Mouse (Mus musculus): ENCODE data around the gene Ppp4c. TPM values are rescaled to one million over a fixed set of nuclear protein-coding genes. Genes with fewer than 3 reads are reported as not detected.

Ppp4c gene
- polyA plus RNA-seq, 1 experiment, result not detected

DNA sequence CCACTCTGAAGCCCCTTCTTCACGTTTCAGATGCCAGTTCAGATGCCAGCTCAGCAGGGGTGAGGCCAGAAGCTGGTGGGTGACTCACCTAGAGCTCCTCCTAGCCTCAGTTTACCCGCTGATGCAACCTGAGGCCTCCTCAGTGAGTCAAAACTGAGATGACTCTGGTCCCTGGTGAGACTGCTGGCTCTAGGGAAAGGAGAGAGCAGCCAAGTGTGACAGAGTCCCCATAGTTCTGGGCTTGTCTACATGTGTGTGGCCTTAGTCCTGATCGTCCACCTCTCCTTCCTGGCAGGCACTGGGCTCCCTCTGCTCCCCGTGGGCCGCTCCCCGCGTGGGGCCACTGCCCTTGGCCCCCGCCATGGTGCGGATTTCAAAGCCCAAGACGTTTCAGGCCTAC, 14.8 kb downstream of the Ppp4c start:
- H3K4me3 ChIP-seq (ENCODE audit: insufficient read depth, low read depth, low read length), result peak overlapping the region; percentile 68
- TF ChIP-seq POLR2A (IDR thresholded peaks at IDR 0.05; ENCODE audit: insufficient read depth, low read depth, low read length), result no peak
- no peak for TF ChIP-seq CTCF (IDR thresholded peaks at IDR 0.05; ENCODE audit: insufficient read depth, low read depth, low read length)
- peaks cover 28% of the 10 kb centered on the region for H3K4me1 ChIP-seq (ENCODE audit: control insufficient read depth, insufficient read depth, low read length)
- 28% methylated on average over 10 of the region's 10 CpGs for WGBS
- H3K27ac ChIP-seq (ENCODE audit: insufficient read depth, low read depth, low read length), result peak overlapping the region; percentile 54

DNA sequence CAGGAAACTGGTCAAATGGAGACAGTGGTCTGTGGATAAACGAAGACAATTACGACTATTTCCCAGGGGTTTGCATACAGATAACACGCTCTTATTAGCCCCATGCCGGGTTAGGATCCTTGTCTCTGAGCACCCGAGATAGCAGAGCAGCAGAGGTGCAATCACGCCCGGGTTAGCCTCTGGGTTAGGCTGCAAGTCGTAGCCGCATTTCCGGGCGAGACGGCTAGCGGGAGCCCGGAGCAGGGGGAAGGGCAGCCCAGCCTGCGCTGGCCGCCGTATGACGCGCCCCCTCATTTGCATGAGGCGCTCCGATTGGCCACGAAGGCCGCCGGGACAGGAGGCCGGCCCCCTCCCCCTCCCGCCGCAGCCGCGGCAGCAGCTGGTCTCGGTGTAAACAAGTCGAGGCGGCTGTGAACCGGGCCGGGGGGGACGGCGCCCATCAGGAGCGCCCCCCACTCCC, 15.7 kb downstream of the Ppp4c start, which contains the start of gene Ypel3:
Gene Ypel3, plus strand, starts transcription at position 358 of the 460 bp plus-strand sequence.
- under 1% methylated on average over 36 of the region's 37 CpGs for WGBS
- TF ChIP-seq CTCF (IDR thresholded peaks at IDR 0.05; ENCODE audit: insufficient read depth, low read depth, low read length) (no peak), POLR2A (IDR thresholded peaks at IDR 0.05; ENCODE audit: insufficient read depth, low read depth, low read length) (peak; percentile 87)
- Histone ChIP-seq H3K4me1 (ENCODE audit: control insufficient read depth, insufficient read depth, low read length) (peaks cover 28% of the 10 kb centered on the region), H3K4me3 (ENCODE audit: insufficient read depth, low read depth, low read length) (peak within 1 kb of the TSS; percentile 68), H3K27ac (ENCODE audit: insufficient read depth, low read depth, low read length) (peak within 1 kb of the TSS; percentile 86)

DNA sequence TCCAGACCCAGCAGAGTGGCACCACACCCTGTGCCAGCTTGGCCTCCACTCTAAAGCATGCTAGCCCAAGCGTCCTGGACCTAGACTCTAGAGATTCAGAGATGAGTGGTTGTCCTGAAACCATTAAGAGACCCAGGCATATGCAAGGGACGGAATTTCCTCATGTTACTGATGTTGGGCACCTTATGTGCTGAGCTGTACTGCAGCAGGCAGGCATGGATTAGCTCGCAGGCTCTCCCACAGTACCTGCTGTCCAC, 16.4 kb downstream of the Ppp4c start:
- no peak overlapping the region for H3K4me3 ChIP-seq (ENCODE audit: insufficient read depth, low read depth, low read length)
- peak overlapping the region; percentile 86; the same call in 1 of the 2 replicates for H3K27ac ChIP-seq (ENCODE audit: insufficient read depth, low read depth, low read length)
- WGBS, result 54% methylated on average over 3 of the region's 3 CpGs

DNA sequence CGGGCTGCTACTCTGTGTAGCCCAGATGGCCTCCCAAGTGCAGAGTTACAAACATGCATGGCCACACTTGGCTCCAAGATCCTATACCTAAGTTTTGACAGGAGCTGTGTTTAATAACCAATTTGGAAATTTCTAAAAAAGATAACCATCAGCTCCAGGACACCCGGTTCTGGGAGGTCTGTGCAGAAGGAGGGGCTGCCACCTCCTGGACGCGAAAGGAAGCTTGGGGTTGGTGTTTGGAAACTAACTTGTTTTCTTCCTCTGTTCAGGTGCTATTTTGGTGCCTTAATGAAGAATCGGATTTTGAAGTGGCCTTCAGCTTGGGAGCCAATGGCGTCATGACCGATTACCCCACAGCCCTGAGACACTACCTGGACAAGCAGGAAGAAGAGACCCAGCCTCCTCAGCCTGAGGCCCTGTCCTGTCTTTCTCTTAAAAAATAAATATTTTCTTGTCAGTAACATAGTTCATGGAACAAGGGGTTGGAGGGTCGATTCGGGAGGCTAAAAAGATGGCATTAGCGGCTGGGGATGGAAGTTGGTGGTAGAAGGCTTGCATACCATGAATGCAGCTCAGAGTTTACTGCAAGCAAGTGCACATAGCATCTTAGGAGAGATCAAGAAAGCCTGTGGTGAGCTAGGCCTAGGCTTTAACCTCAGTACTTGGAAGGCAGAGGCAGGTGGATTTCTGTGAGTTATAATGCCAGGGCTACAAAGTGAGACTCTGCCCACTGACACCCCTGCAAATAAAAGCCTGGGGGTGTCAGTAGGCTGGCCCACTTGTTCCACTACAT, 16.9 kb downstream of the Ppp4c start:
- TF ChIP-seq CTCF (IDR thresholded peaks at IDR 0.05; ENCODE audit: insufficient read depth, low read depth, low read length), result no peak
- no peak for TF ChIP-seq POLR2A (IDR thresholded peaks at IDR 0.05; ENCODE audit: insufficient read depth, low read depth, low read length)
- 70% methylated on average over 10 of the region's 10 CpGs for WGBS
- Histone ChIP-seq H3K27ac (ENCODE audit: insufficient read depth, low read depth, low read length) (no peak overlapping the region), H3K4me1 (ENCODE audit: control insufficient read depth, insufficient read depth, low read length) (peaks cover 21% of the 10 kb centered on the region), H3K4me3 (ENCODE audit: insufficient read depth, low read depth, low read length) (no peak overlapping the region)

More for the DNA sequence above, 16.4 kb downstream of the Ppp4c start:
- no peak for TF ChIP-seq POLR2A (IDR thresholded peaks at IDR 0.05; ENCODE audit: insufficient read depth, low read depth, low read length)
- TF ChIP-seq CTCF (IDR thresholded peaks at IDR 0.05; ENCODE audit: insufficient read depth, low read depth, low read length), result no peak
- peaks cover 23% of the 10 kb centered on the region for H3K4me1 ChIP-seq (ENCODE audit: control insufficient read depth, insufficient read depth, low read length)

DNA sequence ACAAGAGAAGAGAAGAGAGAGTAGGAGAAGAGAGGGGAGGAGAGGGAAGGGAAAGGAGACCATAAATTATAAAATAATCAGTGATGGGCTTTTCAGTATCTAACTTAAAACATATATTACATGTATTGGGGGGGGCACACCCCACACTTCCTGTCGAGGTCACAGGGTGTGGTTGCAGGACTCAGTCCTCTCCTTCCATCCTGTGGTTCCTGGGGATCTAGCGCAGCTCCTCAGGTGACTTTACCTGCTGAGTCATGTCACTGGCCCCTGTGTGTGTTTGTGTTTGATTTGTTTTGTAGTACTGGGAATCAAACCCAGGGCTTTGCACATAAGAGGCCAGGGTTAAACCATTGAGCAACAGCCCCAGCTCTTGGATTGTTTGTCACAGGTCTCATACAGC, 17.8 kb downstream of the Ppp4c start:
- 78% methylated on average over 2 of the region's 2 CpGs for WGBS
- no peak for TF ChIP-seq CTCF (IDR thresholded peaks at IDR 0.05; ENCODE audit: insufficient read depth, low read depth, low read length)
- TF ChIP-seq POLR2A (IDR thresholded peaks at IDR 0.05; ENCODE audit: insufficient read depth, low read depth, low read length), result no peak
- Histone ChIP-seq H3K4me3 (ENCODE audit: insufficient read depth, low read depth, low read length) (no peak overlapping the region), H3K27ac (ENCODE audit: insufficient read depth, low read depth, low read length) (no peak overlapping the region), H3K4me1 (ENCODE audit: control insufficient read depth, insufficient read depth, low read length) (peaks cover 17% of the 10 kb centered on the region)

DNA sequence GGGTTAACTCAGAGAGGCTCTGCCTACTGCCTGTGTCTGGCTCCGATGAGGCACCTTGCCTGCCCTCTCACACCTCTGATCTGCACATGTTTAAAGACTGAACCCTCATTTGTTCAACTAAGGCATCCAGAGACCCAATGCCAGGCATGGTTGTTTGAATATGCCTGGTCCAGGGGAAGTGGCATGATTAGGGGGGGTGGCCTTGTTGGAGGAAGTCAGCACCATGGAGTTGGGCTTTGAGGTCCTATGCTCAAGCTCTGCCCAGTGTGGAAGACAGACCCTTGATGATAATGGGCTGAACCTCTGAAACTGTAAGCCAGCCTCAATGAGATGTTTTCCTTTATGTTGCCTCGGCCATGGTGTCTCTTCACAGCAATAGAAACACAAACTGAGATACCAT, 18.9 kb downstream of the Ppp4c start:
- peaks cover 17% of the 10 kb centered on the region for H3K4me1 ChIP-seq (ENCODE audit: control insufficient read depth, insufficient read depth, low read length)
- no peak overlapping the region for H3K4me3 ChIP-seq (ENCODE audit: insufficient read depth, low read depth, low read length)
- 84% methylated on average over 2 of the region's 2 CpGs for WGBS
- H3K27ac ChIP-seq (ENCODE audit: insufficient read depth, low read depth, low read length), result no peak overlapping the region
- no peak for TF ChIP-seq CTCF (IDR thresholded peaks at IDR 0.05; ENCODE audit: insufficient read depth, low read depth, low read length)
- no peak for TF ChIP-seq POLR2A (IDR thresholded peaks at IDR 0.05; ENCODE audit: insufficient read depth, low read depth, low read length)

DNA sequence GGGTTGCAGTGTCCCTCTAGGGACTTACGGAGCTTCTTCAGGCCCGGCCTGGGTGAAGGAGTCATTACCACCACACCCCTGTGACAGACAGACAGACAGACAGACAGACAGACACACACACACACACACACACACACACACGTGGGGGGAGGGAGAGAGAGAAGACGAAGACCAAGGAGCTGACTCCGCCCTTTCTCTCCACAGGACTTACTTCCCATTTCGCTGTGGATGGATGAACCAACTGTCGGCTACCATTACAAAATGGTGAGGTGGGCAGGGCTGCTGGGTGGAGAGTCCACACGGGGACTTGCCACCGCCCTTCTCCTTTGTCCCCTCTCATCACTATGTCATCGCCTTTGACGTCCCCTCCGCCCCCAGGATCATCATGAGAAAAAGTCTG, 21.5 kb downstream of the Ppp4c start:
- no peak overlapping the region for H3K4me3 ChIP-seq (ENCODE audit: insufficient read depth, low read depth, low read length)
- peaks cover 5% of the 10 kb centered on the region for H3K4me1 ChIP-seq (ENCODE audit: control insufficient read depth, insufficient read depth, low read length)
- no peak for TF ChIP-seq CTCF (IDR thresholded peaks at IDR 0.05; ENCODE audit: insufficient read depth, low read depth, low read length)
- no peak for TF ChIP-seq POLR2A (IDR thresholded peaks at IDR 0.05; ENCODE audit: insufficient read depth, low read depth, low read length)
- 85% methylated on average over 12 of the region's 12 CpGs for WGBS
- no peak overlapping the region for H3K27ac ChIP-seq (ENCODE audit: insufficient read depth, low read depth, low read length)

DNA sequence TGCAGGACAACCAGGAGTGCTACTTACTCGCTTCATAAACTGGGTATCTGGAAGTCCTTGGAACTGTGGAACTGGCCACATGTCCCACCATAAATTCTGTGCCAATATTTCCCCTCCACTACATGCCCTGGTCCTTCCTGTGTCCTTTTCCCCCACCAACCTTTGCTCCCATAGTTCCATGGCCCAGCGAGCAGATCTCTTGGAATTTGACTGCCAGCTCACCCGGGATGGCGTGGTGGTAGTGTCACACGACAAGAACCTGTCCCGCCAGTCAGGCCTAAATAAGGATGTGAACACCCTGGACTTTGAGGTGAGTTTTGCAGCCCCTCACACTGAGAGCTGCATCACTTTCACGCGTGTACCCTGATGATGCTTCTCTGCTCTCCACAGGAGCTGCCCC, 25.3 kb downstream of the Ppp4c start:
- Histone ChIP-seq H3K27ac (ENCODE audit: insufficient read depth, low read depth, low read length) (no peak overlapping the region), H3K4me1 (ENCODE audit: control insufficient read depth, insufficient read depth, low read length) (peaks cover 32% of the 10 kb centered on the region), H3K4me3 (ENCODE audit: insufficient read depth, low read depth, low read length) (no peak overlapping the region)
- WGBS, result 90% methylated on average over 8 of the region's 8 CpGs
- no peak for TF ChIP-seq CTCF (IDR thresholded peaks at IDR 0.05; ENCODE audit: insufficient read depth, low read depth, low read length)

DNA sequence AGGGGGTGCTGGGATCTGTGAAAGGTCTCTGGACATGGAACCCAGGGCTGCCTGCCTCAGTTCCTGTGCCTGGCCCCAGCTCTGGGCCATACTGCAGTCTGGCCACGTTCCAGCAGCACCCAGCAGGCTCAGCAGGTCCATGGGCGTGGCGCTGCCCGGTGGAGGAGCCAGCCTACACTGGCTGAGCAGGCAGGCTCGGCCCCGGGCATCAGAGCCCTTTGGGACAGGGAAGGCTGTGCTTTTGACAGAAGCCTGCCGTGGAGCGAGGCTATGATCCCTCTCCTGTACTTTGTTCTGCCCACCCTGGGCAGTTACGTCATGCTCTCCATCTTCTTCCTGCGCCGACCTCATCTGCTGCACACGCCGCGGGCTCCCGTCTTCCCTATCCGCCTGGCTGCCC, 26.1 kb downstream of the Ppp4c start, which contains the start of gene Gdpd3:
Gene Gdpd3, plus strand, starts transcription at position 134 of the 400 bp plus-strand sequence.
- 92% methylated on average over 16 of the region's 16 CpGs for WGBS
- H3K4me1 ChIP-seq (ENCODE audit: control insufficient read depth, insufficient read depth, low read length), result peaks cover 38% of the 10 kb centered on the region
- no peak within 1 kb of the TSS for H3K27ac ChIP-seq (ENCODE audit: insufficient read depth, low read depth, low read length)
- H3K4me3 ChIP-seq (ENCODE audit: insufficient read depth, low read depth, low read length), result no peak within 1 kb of the TSS
- TF ChIP-seq CTCF (IDR thresholded peaks at IDR 0.05; ENCODE audit: insufficient read depth, low read depth, low read length) (no peak), POLR2A (IDR thresholded peaks at IDR 0.05; ENCODE audit: insufficient read depth, low read depth, low read length) (no peak)

Data from olfactory bulb, adult 2 months (tissue).